9 mouse cellular contexts compared by ENCODE assay signal in genomic region chr13:68999826-69000225, GRCm38 (mm10). TPM values are rescaled to one million over a fixed set of nuclear protein-coding genes. Genes with fewer than 3 reads are reported as not detected.
DNase-seq lines count a peak whose midpoint lies in the region; ATAC-seq and TF ChIP-seq lines count a peak whose summit lies in the region.
"Had no signal": no experiment of that assay in that cellular context is flagged by ENCODE, and none has a peak within 500 bp of the region (broad histone marks: within the 10 kb centered on the region; RNA-seq: fewer than 3 reads in every experiment).

No protein-coding gene starts in this region.

- TF ChIP-seq POLR2A in kidney, adult 2 months (IDR thresholded peaks at IDR 0.05; ENCODE audit: low read depth, low read length): no peak

- peak; percentile 58 for ATAC-seq in kidney, embryonic 16.5 days (ENCODE audit: low FRiP score, low TSS enrichment)
- no peak for ATAC-seq in embryonic facial prominence, embryonic 14.5 days (ENCODE audit: low read depth)
- ATAC-seq in intestine, embryonic 14.5 days (replicated peaks; ENCODE audit: low FRiP score, low TSS enrichment, low read depth): no peak
- ATAC-seq in midbrain, postnatal 0 days (ENCODE audit: low FRiP score): no peak

- H3K27ac ChIP-seq in kidney, embryonic 16.5 days (ENCODE audit: low read length): peak overlapping the region; percentile 71
- no peak overlapping the region for H3K27ac ChIP-seq in kidney, adult 2 months (ENCODE audit: insufficient read depth, low read depth, low read length)
- no peak overlapping the region for H3K27ac ChIP-seq in embryonic facial prominence, embryonic 14.5 days (replicated peaks; ENCODE audit: low read depth, low read length)
- no peak overlapping the region for H3K27ac ChIP-seq in intestine, embryonic 14.5 days (ENCODE audit: low read depth)
- no peak overlapping the region for H3K27ac ChIP-seq in midbrain, postnatal 0 days (ENCODE audit: low read depth, low read length)

- peaks cover 19% of the 10 kb centered on the region for H3K4me1 ChIP-seq in kidney, embryonic 16.5 days (ENCODE audit: insufficient read depth, low read length)
- no peaks in the 10 kb centered on the region for H3K4me1 ChIP-seq in kidney, adult 2 months (ENCODE audit: control insufficient read depth, insufficient read depth, low read length)
- H3K4me1 ChIP-seq in embryonic facial prominence, embryonic 14.5 days (ENCODE audit: control insufficient read depth, insufficient read depth, low read length): peaks cover 8% of the 10 kb centered on the region
- H3K4me1 ChIP-seq in intestine, embryonic 14.5 days (replicated peaks; ENCODE audit: control insufficient read depth, insufficient read depth, low read length): peaks cover 13% of the 10 kb centered on the region
- peaks cover 5% of the 10 kb centered on the region for H3K4me1 ChIP-seq in midbrain, postnatal 0 days (ENCODE audit: insufficient read depth, low read length)

- no peaks in the 10 kb centered on the region for H3K9me3 ChIP-seq in kidney, embryonic 16.5 days (ENCODE audit: low read length)
- H3K9me3 ChIP-seq in embryonic facial prominence, embryonic 14.5 days (ENCODE audit: control insufficient read depth, low read length): no peaks in the 10 kb centered on the region
- no peaks in the 10 kb centered on the region for H3K9me3 ChIP-seq in intestine, embryonic 14.5 days (ENCODE audit: control insufficient read depth, low read length)
- H3K9me3 ChIP-seq in midbrain, postnatal 0 days (ENCODE audit: low read length): no peaks in the 10 kb centered on the region

- peak overlapping the region; percentile 64 for H3K4me3 ChIP-seq in kidney, embryonic 16.5 days (ENCODE audit: low read length)
- H3K4me3 ChIP-seq in kidney, adult 2 months (ENCODE audit: insufficient read depth, low read depth, low read length): no peak overlapping the region
- peak overlapping the region; percentile 66 for H3K4me3 ChIP-seq in embryonic facial prominence, embryonic 14.5 days (ENCODE audit: low read depth, low read length)
- H3K4me3 ChIP-seq in intestine, embryonic 14.5 days (ENCODE audit: low read depth, low read length): peak overlapping the region; percentile 57
- peak overlapping the region; percentile 68 for H3K4me3 ChIP-seq in midbrain, postnatal 0 days (ENCODE audit: low read depth, low read length)

- H3K27me3 ChIP-seq in kidney, embryonic 16.5 days (ENCODE audit: insufficient read depth, low read length): 0 out of 2 replicates have a peak, but pooled peaks cover 2% of the 10 kb centered on the region
- H3K27me3 ChIP-seq in kidney, adult 2 months (replicated peaks; ENCODE audit: control insufficient read depth, insufficient read depth, low read length): peaks cover 3% of the 10 kb centered on the region
- H3K27me3 ChIP-seq in embryonic facial prominence, embryonic 14.5 days (replicated peaks; ENCODE audit: control insufficient read depth, insufficient read depth, low read length): peaks cover 4% of the 10 kb centered on the region; the same call in 1 of the 2 replicates
- H3K27me3 ChIP-seq in intestine, embryonic 14.5 days (replicated peaks; ENCODE audit: control insufficient read depth, insufficient read depth, low read length): peaks cover 12% of the 10 kb centered on the region
- no peaks in the 10 kb centered on the region for H3K27me3 ChIP-seq in midbrain, postnatal 0 days (ENCODE audit: insufficient read depth, low read length)

- no peaks in the 10 kb centered on the region for H3K36me3 ChIP-seq in kidney, embryonic 16.5 days (ENCODE audit: insufficient read depth, low read length)
- H3K36me3 ChIP-seq in kidney, adult 2 months (ENCODE audit: control insufficient read depth, insufficient read depth, low read length): no peaks in the 10 kb centered on the region
- no peaks in the 10 kb centered on the region for H3K36me3 ChIP-seq in embryonic facial prominence, embryonic 14.5 days (ENCODE audit: control insufficient read depth, insufficient read depth, low read length)
- H3K36me3 ChIP-seq in intestine, embryonic 14.5 days (ENCODE audit: control insufficient read depth, insufficient read depth, low read length): no peaks in the 10 kb centered on the region
- no peaks in the 10 kb centered on the region for H3K36me3 ChIP-seq in midbrain, postnatal 0 days (ENCODE audit: insufficient read depth, low read length)
- H3K36me3 ChIP-seq: G1E had no signal

- 20% methylated on average over 5 of the region's 5 CpGs for WGBS in kidney, embryonic 16.5 days
- 30% methylated on average over 5 of the region's 5 CpGs for WGBS in kidney, adult 2 months
- WGBS in embryonic facial prominence, embryonic 14.5 days: 40% methylated on average over 5 of the region's 5 CpGs
- WGBS in intestine, embryonic 14.5 days: 31% methylated on average over 5 of the region's 5 CpGs
- WGBS in midbrain, postnatal 0 days: 44% methylated on average over 5 of the region's 5 CpGs

- DNase-seq in kidney, adult 2 months: no peak
- DNase-seq in embryonic facial prominence, embryonic 14.5 days (ENCODE audit: low spot score): no peak
- no peak for DNase-seq in intestine, embryonic 14.5 days (ENCODE audit: low spot score)
- no peak for DNase-seq in midbrain, postnatal 0 days (ENCODE audit: low spot score)
- DNase-seq in adrenal gland, adult (ENCODE audit: inconsistent age in 2 of 2, low spot score in 1 of 2): no peak
- no peak for DNase-seq in urinary bladder, postnatal 10 days (ENCODE audit: low spot score)
- no peak for DNase-seq in frontal cortex, postnatal 10 days (ENCODE audit: low spot score in 2 of 2)

- H3K4me2 ChIP-seq in kidney, embryonic 16.5 days (replicated peaks; ENCODE audit: low read depth, low read length): peak overlapping the region; percentile 91
- peak overlapping the region; percentile 91 for H3K4me2 ChIP-seq in embryonic facial prominence, embryonic 14.5 days (ENCODE audit: low read depth, low read length)
- H3K4me2 ChIP-seq in intestine, embryonic 14.5 days (ENCODE audit: low read length): peak overlapping the region; percentile 85
- peak overlapping the region; percentile 91 for H3K4me2 ChIP-seq in midbrain, postnatal 0 days (ENCODE audit: low read depth, low read length, poor library complexity, severe bottlenecking)

- TF ChIP-seq CTCF in kidney, adult 2 months (conservative IDR thresholded peaks at IDR 0.05; ENCODE audit: insufficient read depth, insufficient read length, low read depth, low read length): no peak
- no peak for TF ChIP-seq CTCF in midbrain, postnatal 0 days (IDR thresholded peaks at IDR 0.05)

- peak overlapping the region; percentile 78 for H3K9ac ChIP-seq in kidney, embryonic 16.5 days (replicated peaks; ENCODE audit: low read length)
- peak overlapping the region; percentile 76 for H3K9ac ChIP-seq in embryonic facial prominence, embryonic 14.5 days (ENCODE audit: low read depth, low read length)
- no peak overlapping the region for H3K9ac ChIP-seq in intestine, embryonic 14.5 days (ENCODE audit: low read length)
- peak overlapping the region; percentile 55 for H3K9ac ChIP-seq in midbrain, postnatal 0 days (replicated peaks; ENCODE audit: low read length, poor library complexity, severe bottlenecking)

RNA-seq across cellular contexts. Expression of gene Adcy2, which starts 0.5 kb away (rescaled TPM):
- 2.8 and 3.5 TPM in 2 replicates for polyA plus RNA-seq in kidney, embryonic 16.5 days (2015; fragmentation: Nextera tagmentation; extraction: Ambion mirVana)
- 0.38 and 0.83 TPM in 2 replicates for polyA plus RNA-seq in kidney, adult 2 months (2012; rRNA removed)
- polyA plus RNA-seq in embryonic facial prominence, embryonic 14.5 days (2014; fragmentation: Nextera tagmentation; extraction: Ambion mirVana): 9.1 and 11.2 TPM in 2 replicates
- polyA plus RNA-seq in intestine, embryonic 14.5 days (2014; fragmentation: Nextera tagmentation; extraction: Ambion mirVana): 4.4 and 5.5 TPM in 2 replicates
- 42.6 and 50.9 TPM in 2 replicates for total RNA-seq in midbrain, postnatal 0 days (2014; rRNA removed)
- polyA plus RNA-seq in midbrain, postnatal 0 days (2015; fragmentation: Nextera tagmentation; extraction: Ambion mirVana): 16.8 and 17.3 TPM in 2 replicates
- polyA plus RNA-seq: G1E had no signal
